Mouse (Mus musculus) forebrain, embryonic 10.5 days (tissue): ENCODE measurements around the gene Gm5150. TPM values are rescaled to one million over a fixed set of nuclear protein-coding genes. Genes with fewer than 3 reads are reported as not detected.
"Not testable (repeated sequence)": the region's sequence is repeated elsewhere in the genome, so short reads cannot be mapped to it uniquely, and the experiment has no call there.

Experiments used
- DNase-seq: peaks from one replicate; pipeline ENCODE4 v3.0.0-alpha.2; 2017; ENCODE audit warnings: low spot score; ENCODE audit errors: extremely low spot score
- H3K27ac ChIP-seq: fragments of 300-500 bp; sonication (generic); 2 replicates; pipeline ENCODE4 v1.5.1; 2016; ENCODE audit warnings: mild to moderate bottlenecking
- H3K27me3 ChIP-seq: fragments of 300-500 bp; sonication (generic); 2 replicates; pipeline ENCODE4 v1.6.1; 2016; ENCODE audit warnings: mild to moderate bottlenecking; ENCODE audit not compliant: poor library complexity, severe bottlenecking
- H3K36me3 ChIP-seq: fragments of 300-500 bp; sonication (generic); replicated peaks from 2 replicates; pipeline ENCODE4 v1.6.1; 2016; ENCODE audit warnings: mild to moderate bottlenecking, moderate library complexity
- H3K4me1 ChIP-seq: fragments of 300-500 bp; sonication (generic); 2 replicates; pipeline ENCODE4 v1.6.1; 2016
- H3K4me3 ChIP-seq: fragments of 300-500 bp; sonication (generic); 2 replicates; pipeline ENCODE4 v1.5.1; 2016; ENCODE audit warnings: mild to moderate bottlenecking, moderate library complexity
- H3K9me3 ChIP-seq: fragments of 300-500 bp; sonication (generic); 2 replicates; pipeline ENCODE4 v1.6.1; 2016; ENCODE audit warnings: mild to moderate bottlenecking, moderate library complexity
- WGBS: fragments of 180-500 bp; shearing (Covaris S2); methylation state at CpG from one replicate; pipeline ENCODE4 v1.1.7; 2016; 5-methylcytosine and 5-hydroxymethylcytosine counted together
- polyA plus RNA-seq: library from polyadenylated mRNA; unstranded; fragments of >200 nt; fragmentation: Nextera tagmentation; extraction: Ambion mirVana; gene quantifications from 2 replicates; pipeline ENCODE4 v1.2.1, GENCODE M21; 2016

Gm5150 gene
- not detected in 2 replicates for polyA plus RNA-seq

- no peaks in the 10 kb centered on the region for H3K36me3 ChIP-seq
- H3K4me3 ChIP-seq: no peak within 1 kb of the TSS
- DNase-seq: no peak
- H3K9me3 ChIP-seq: no peaks in the 10 kb centered on the region
- no peak within 1 kb of the TSS for H3K27ac ChIP-seq
- no peaks in the 10 kb centered on the region for H3K4me1 ChIP-seq
- WGBS: 89% methylated on average over 2 of the region's 2 CpGs
- H3K27me3 ChIP-seq: no peaks in the 10 kb centered on the region
Observed at GRCm38 (mm10) chr3:16006215-16006614, at the start of gene Gm5150. Gm5150 (minus strand) TSS chr3:16006437.

- not testable (repeated sequence) for H3K9me3 ChIP-seq, H3K36me3 ChIP-seq, DNase-seq, H3K27me3 ChIP-seq, H3K4me1 ChIP-seq, H3K4me3 ChIP-seq, H3K27ac ChIP-seq
- WGBS: 82% methylated on average over 20 of the region's 20 CpGs
Observed at GRCm38 (mm10) chr3:16051736-16052135, 45.5 kb upstream of the Gm5150 start.

- no peak for DNase-seq
- no peaks in the 10 kb centered on the region for H3K36me3 ChIP-seq
- H3K4me3 ChIP-seq: no peak overlapping the region
- H3K27me3 ChIP-seq: no peaks in the 10 kb centered on the region
- H3K4me1 ChIP-seq: no peaks in the 10 kb centered on the region
- H3K9me3 ChIP-seq: peaks cover 7% of the 10 kb centered on the region; the same call in 1 of the 2 replicates
- WGBS: 67% methylated on average over 4 of the region's 4 CpGs
- no peak overlapping the region for H3K27ac ChIP-seq
Observed at GRCm38 (mm10) chr3:16047288-16047687, 41.1 kb upstream of the Gm5150 start.

GRCm38 (mm10) chr3:16043315-16043714 lies 37.1 kb upstream of the Gm5150 start:
- 7% methylated on average over 1 of the region's 1 CpGs for WGBS
- no peaks in the 10 kb centered on the region for H3K9me3 ChIP-seq
- DNase-seq: no peak
- H3K27ac ChIP-seq: no peak overlapping the region
- H3K4me3 ChIP-seq: no peak overlapping the region
- no peaks in the 10 kb centered on the region for H3K4me1 ChIP-seq
- no peaks in the 10 kb centered on the region for H3K27me3 ChIP-seq
- no peaks in the 10 kb centered on the region for H3K36me3 ChIP-seq

GRCm38 (mm10) chr3:16024988-16025387 lies 18.8 kb upstream of the Gm5150 start:
- not testable (repeated sequence) for H3K4me1 ChIP-seq, DNase-seq, H3K9me3 ChIP-seq, H3K4me3 ChIP-seq, H3K27ac ChIP-seq, H3K36me3 ChIP-seq, H3K27me3 ChIP-seq
- WGBS: 6% methylated on average over 6 of the region's 6 CpGs

GRCm38 (mm10) chr3:16022214-16022613 lies 16.0 kb upstream of the Gm5150 start:
- Histone ChIP-seq H3K4me1 (no peaks in the 10 kb centered on the region), H3K27me3 (no peaks in the 10 kb centered on the region), H3K27ac (no peak overlapping the region), H3K9me3 (no peaks in the 10 kb centered on the region), H3K4me3 (no peak overlapping the region), H3K36me3 (no peaks in the 10 kb centered on the region)
- 61% methylated on average over 1 of the region's 1 CpGs for WGBS
- no peak for DNase-seq

- DNase-seq, H3K27me3 ChIP-seq, H3K27ac ChIP-seq, H3K4me1 ChIP-seq, H3K36me3 ChIP-seq, H3K9me3 ChIP-seq, H3K4me3 ChIP-seq: not testable (repeated sequence)
- WGBS: 82% methylated on average over 2 of the region's 2 CpGs
Observed at GRCm38 (mm10) chr3:16014456-16014855, 8.2 kb upstream of the Gm5150 start.

GRCm38 (mm10) chr3:16007827-16008226 lies 1.6 kb upstream of the Gm5150 start:
- Histone ChIP-seq H3K4me3 (no peak overlapping the region), H3K9me3 (no peaks in the 10 kb centered on the region), H3K36me3 (no peaks in the 10 kb centered on the region), H3K27me3 (no peaks in the 10 kb centered on the region), H3K27ac (no peak overlapping the region), H3K4me1 (no peaks in the 10 kb centered on the region)
- DNase-seq: no peak
- 85% methylated on average over 1 of the region's 1 CpGs for WGBS

- no peaks in the 10 kb centered on the region for H3K9me3 ChIP-seq
- H3K36me3 ChIP-seq: no peaks in the 10 kb centered on the region
- no peaks in the 10 kb centered on the region for H3K4me1 ChIP-seq
- no peak for DNase-seq
- WGBS: 88% methylated on average over 3 of the region's 3 CpGs
- no peak overlapping the region for H3K4me3 ChIP-seq
- no peaks in the 10 kb centered on the region for H3K27me3 ChIP-seq
- H3K27ac ChIP-seq: no peak overlapping the region
Observed at GRCm38 (mm10) chr3:16003890-16004633, 2.2 kb downstream of the Gm5150 start.

- not testable (repeated sequence) for DNase-seq, H3K36me3 ChIP-seq, H3K4me1 ChIP-seq, H3K27ac ChIP-seq, H3K9me3 ChIP-seq, H3K27me3 ChIP-seq, H3K4me3 ChIP-seq
- WGBS: 87% methylated on average over 3 of the region's 3 CpGs
Observed at GRCm38 (mm10) chr3:15999479-15999878, 6.8 kb downstream of the Gm5150 start.

GRCm38 (mm10) chr3:15982216-15982615 lies 24.0 kb downstream of the Gm5150 start:
- H3K4me1 ChIP-seq: no peaks in the 10 kb centered on the region
- DNase-seq: no peak
- WGBS: 76% methylated on average over 3 of the region's 3 CpGs
- H3K9me3 ChIP-seq: peaks cover 14% of the 10 kb centered on the region
- no peak overlapping the region for H3K4me3 ChIP-seq
- H3K27ac ChIP-seq: no peak overlapping the region
- H3K27me3 ChIP-seq: no peaks in the 10 kb centered on the region
- no peaks in the 10 kb centered on the region for H3K36me3 ChIP-seq

GRCm38 (mm10) chr3:15956921-15957320 lies 49.3 kb downstream of the Gm5150 start:
- Histone ChIP-seq H3K9me3 (peaks cover 27% of the 10 kb centered on the region), H3K27me3 (no peaks in the 10 kb centered on the region), H3K27ac (no peak overlapping the region), H3K36me3 (no peaks in the 10 kb centered on the region), H3K4me1 (no peaks in the 10 kb centered on the region), H3K4me3 (no peak overlapping the region)
- no peak for DNase-seq
